Mouse (Mus musculus) heart, postnatal 10 days (tissue): Measurements from ENCODE around the gene Cfap126. TPM values are rescaled to one million over a fixed set of nuclear protein-coding genes. Genes with fewer than 3 reads are reported as not detected.
"Not testable (repeated sequence)": the region's sequence is repeated elsewhere in the genome, so short reads cannot be mapped to it uniquely, and the experiment has no call there.

Experiments used
- DNase-seq, 2 experiments: peaks; one replicate each; pipeline ENCODE4 v3.0.0; 2021
- intact Hi-C: fragments of 180-260 bp; cut with DNase I; formaldehyde crosslinking; loops from one replicate; pipeline ENCODE4 v1.15.1; 2025
- total RNA-seq, 2 experiments: library from RNA; stranded (reverse); gene quantifications; 2 replicates each; pipeline ENCODE4 v1.2.3; 2021

Cfap126 gene
- 1 to 10 TPM in 1 of 2 experiments, under 1 TPM in 1; 0.67 to 1.6 TPM for total RNA-seq

DNA sequence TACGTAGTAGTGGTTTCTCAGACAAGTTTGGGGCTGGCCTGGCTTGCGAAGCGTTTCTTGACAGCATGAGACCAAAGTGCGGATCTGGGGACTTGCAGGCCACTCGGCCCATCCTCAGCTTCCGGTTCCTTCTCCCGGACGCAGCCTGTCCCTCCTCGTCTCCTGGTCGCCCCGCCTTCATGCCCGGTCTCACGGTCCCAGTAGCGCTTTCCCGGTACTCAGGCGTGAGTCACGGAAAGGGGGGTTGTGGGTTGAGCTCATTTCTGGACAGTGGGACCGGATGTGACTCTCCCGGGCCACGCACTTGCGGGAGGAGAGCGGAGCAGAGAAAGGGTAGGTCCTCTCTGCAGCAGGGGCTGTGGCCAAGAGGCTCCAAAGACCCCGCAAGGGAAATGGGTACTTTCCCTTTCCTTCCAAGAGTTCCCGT is at the start of gene Cfap126:
TSS of gene Cfap126 (plus strand) at position 46 of the 427 bp plus-strand sequence.
- DNase-seq = peak; percentile 89 to 91
- intact Hi-C loops = loop anchor here (5.0 to 10.0 kb wide), 3 partner anchors 171 to 361 kb away; partner anchors contain the start of genes Ppox and Usp21

DNA sequence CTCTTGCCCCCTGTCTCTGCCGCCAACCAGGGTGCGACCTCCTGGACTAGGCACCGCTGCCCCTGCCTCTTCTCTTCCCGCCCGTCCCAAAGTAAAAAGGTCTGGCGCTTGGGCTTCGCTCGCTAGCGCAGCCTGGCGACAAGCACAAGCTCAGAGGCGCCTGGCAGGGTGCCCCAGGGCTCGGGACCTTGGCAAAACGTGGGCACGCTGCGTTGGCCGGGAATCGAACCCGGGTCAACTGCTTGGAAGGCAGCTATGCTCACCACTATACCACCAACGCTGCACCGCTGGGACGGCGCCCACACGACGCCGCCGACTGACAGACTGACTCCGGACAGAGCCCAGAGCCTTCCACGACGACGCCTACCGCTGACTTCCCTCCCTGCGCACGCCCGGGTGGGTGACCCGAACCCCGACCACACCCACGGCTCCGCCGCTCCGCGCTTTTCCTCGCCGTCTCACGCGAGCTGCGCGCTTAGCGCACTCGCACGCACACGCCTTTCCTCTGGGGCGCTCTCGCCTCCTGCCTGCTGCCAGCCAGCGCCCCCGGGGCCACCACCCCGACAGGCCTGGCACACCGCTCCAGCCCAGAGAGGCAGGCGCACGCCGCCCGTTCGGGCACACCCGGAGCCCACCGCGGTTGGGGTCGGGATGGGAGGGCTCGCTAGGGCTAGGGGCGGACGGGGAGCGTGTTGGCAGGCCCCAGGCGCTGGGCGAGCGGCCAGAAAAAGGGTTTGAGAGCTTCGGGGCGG is 49.1 kb upstream of the Cfap126 start, which contains the start of gene Fcgr3:
TSS of gene Fcgr3 (minus strand) at position 445 of the 752 bp plus-strand sequence.
- DNase-seq = peak; percentile 92 to 93
- intact Hi-C loops = not testable (repeated sequence)

DNA sequence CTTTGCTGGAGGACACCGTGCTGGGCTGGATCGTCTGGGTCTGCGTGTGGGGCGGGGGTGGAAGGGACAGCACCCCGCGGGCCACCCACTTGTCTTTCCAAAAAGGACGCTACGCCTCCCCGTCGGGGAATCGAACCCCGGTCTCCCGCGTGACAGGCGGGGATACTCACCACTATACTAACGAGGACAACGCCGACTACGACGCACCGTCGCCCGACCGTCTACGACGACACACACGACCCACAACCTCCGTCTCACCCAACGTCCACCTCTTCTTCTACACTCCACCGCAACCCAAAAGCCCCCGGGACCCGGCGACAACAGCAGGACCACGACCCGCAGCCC is 48.5 kb upstream of the Cfap126 start:
- intact Hi-C loops = not testable (repeated sequence)
- peak; percentile 68 to 71 for DNase-seq

DNA sequence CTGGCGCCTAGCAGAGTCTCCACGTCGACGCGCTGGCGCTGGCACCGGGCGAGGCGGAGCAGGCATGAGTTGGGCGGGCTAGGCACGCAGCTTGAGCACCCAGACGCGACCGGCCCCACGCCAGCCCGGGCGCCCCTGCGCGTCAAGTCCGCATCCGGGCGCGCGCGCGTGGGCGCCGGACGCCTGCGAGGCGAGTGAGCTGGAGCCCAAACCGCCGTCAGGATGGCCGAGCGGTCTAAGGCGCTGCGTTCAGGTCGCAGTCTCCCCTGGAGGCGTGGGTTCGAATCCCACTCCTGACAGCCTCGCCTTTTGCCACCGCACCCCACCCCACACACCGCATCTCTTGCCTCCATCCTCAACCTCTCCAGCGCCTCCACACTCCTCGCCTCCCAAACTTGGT is 48.0 kb upstream of the Cfap126 start:
- intact Hi-C loops = not testable (repeated sequence)
- peak; percentile 48 to 53 for DNase-seq

DNA sequence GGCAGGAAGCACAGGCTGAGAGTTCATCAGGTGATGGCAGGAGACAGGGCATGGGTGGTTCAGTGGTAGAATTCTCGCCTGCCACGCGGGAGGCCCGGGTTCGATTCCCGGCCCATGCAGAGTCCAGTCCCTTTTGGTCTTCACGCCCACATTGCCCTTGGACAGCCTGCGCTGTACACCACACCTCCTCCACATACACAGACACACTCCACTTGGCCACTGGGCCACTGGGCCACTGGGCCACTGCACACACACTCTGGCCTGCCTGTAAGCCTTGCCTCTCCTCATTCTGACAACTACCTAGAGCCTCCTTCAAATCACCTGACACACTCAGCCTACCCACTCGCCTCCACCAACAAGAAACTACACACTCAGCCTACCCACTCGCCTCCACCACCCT is 47.1 kb upstream of the Cfap126 start:
- intact Hi-C loops, DNase-seq: not testable (repeated sequence)

DNA sequence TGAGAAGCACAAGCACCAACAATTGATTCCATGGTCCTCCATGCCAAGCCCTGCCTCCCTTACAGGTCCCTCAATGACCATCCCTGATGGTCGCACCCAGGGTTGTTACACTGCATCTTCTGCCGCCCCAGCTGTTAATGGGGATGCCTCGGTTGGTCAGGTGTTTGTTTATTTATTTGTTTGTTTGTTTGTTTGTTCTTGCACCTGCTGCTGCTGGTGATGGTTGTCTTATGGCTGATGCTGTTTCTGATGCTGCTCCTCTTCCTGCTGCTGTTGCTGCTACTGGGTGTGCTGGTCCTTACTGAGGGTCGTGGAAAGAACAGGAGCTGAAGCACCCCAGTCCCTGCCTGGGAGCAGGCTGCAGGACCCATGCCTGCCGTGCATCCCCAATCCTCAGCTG is 45.8 kb upstream of the Cfap126 start:
- DNase-seq, intact Hi-C loops: not testable (repeated sequence)

DNA sequence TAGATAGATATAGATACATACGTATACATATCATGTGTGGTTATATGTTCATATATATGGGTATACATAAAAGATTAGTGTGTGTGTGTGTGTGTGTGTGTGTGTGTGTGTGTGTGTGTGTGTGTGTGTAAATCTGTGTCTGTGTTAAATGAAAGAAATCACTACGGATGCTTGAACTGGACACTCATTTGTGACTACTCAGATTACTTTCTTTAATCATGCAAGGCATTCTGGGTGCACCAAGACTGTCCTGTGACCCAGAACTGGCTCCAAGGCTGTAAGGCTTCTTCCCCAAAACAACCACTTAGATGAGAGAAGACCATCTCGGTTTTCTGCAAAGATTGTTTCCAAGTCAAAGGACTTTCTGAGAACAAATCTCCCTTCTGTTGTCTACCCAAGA is 44.2 kb upstream of the Cfap126 start:
- intact Hi-C loops = not testable (repeated sequence)
- peak in 1 of 2 experiments; percentile 38 for DNase-seq

DNA sequence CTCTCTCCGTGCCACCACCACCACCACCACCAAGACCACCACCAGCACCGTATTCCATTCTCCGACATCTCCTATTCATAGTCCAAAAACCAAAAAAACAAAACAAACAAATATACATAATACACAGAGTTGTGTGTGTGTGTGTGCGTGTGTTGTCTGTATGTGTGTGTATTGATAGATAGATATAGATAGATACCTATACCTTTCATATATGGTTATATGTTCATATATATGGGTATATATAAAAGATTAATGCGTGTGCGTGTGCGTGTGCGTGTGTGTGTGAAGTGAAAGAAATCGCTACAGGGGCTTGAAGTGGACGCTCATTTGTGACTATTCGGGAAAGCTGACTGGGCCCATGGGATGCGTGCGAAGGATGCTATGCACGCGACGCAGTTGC is 42.8 kb upstream of the Cfap126 start:
- intact Hi-C loops = not testable (repeated sequence)

DNA sequence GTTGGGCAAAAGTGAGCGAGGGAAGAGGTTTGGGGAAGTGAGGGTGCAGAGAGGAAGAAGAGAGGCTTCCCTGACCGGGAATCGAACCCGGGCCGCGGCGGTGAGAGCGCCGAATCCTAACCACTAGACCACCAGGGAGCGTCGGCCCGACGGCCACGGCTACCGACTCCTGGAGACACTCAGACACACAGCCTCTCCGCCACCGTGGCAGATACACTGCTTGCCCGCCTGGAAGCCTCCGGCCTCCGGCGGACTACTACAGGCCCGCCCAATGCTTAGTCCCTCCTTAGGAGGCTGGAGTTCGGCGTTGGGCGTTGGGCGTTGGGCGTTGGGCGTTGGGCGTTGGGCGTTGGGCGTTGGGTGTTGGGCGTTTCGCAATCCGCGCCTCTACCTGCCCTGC is 42.0 kb upstream of the Cfap126 start:
- DNase-seq, intact Hi-C loops: not testable (repeated sequence)

More for the DNA sequence above, 42.8 kb upstream of the Cfap126 start:
- DNase-seq = not testable (repeated sequence)

DNA sequence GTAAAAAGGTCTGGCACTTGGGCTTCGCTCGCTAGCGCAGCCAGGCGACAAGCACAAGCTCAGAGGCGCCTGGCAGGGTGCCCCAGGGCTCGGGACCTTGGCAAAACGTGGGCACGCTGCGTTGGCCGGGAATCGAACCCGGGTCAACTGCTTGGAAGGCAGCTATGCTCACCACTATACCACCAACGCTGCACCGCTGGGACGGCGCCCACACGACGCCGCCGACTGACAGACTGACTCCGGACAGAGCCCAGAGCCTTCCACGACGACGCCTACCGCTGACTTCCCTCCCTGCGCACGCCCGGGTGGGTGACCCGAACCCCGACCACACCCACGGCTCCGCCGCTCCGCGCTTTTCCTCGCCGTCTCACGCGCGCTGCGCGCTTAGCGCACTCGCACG is 41.5 kb upstream of the Cfap126 start:
- DNase-seq, intact Hi-C loops: not testable (repeated sequence)

DNA sequence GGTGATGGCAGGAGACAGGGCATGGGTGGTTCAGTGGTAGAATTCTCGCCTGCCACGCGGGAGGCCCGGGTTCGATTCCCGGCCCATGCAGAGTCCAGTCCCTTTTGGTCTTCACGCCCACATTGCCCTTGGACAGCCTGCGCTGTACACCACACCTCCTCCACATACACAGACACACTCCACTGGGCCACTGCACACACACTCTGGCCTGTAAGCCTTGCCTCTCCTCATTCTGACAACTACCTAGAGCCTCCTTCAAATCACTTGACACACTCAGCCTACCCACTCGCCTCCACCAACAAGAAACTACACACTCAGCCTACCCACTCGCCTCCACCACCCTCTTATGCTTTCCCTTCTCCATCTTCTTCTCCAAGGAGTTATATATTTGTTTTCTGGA is 39.4 kb upstream of the Cfap126 start:
- DNase-seq = peak in 1 of 2 experiments; percentile 33
- intact Hi-C loops = not testable (repeated sequence)

DNA sequence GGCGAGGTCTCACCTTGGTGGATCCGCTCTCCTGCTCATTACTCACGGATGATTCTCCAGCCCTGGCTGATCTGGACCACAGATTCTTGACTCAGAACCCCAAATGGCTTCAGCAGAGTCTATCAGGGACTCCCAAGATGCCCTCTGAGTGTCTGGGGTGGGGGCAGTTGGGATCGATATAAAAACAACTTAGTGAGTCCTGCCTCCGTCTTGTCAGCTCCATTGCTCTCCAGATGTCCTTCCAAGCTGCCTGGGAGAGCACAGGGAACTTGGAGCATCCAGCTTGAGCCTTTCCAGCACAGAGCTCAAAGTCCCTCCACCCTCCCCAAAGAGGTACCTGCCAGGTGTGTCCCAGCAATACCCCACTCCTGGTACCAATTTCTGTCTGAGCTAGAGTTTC is 37.5 kb upstream of the Cfap126 start:
- intact Hi-C loops, DNase-seq: not testable (repeated sequence)

DNA sequence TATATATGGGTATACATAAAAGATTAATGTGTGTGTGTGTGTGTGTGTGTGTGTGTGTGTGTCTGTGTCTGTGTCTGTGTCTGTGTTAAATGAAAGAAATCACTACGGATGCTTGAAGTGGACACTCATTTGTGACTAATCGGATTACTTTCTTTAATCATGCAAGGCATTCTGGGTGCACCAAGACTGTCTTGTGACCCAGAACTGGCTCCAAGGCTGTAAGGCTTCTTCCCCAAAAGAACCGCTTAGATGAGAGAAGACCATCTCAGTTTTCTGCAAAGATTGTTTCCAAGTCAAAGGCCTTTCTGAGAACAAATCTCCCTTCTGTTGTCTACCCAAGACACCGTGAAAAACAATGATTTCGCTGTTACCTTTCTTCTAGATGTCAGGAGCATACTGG is 36.5 kb upstream of the Cfap126 start:
- DNase-seq, intact Hi-C loops: not testable (repeated sequence)

DNA sequence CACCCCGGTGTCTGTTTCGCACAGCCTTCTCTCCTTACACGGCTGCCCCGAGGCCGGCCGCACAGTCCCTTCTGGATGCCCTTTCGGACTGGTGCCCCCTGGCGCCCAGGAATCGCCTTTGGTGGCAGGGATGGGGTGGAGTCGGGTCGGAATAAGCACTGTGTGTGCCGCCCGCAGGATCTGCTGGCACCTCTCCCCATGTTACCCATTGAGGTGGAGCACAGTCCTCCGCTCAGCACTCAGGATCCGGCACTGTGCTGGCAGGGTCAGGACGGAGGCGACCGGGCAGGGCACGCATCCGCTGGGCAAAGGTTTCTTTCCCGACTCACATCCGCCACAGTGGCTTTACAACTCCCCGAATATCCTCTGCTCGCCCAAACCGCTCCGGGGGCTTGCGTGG is 35.8 kb upstream of the Cfap126 start:
- DNase-seq = peak; percentile 64 to 65
- intact Hi-C loops = not testable (repeated sequence)

DNA sequence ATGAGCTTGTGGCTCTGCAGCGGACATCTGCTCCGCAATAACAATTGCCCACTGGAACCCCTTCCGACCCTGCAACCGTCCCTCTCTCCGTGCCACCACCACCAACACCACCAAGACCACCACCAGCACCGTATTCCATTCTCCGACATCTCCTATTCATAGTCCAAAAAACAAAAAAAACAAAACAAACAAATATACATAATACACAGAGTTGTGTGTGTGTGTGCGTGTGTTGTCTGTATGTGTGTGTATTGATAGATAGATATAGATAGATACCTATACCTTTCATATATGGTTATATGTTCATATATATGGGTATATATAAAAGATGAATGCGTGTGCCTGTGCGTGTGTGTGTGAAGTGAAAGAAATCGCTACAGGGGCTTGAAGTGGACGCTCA is 35.3 kb upstream of the Cfap126 start:
- intact Hi-C loops, DNase-seq: not testable (repeated sequence)

DNA sequence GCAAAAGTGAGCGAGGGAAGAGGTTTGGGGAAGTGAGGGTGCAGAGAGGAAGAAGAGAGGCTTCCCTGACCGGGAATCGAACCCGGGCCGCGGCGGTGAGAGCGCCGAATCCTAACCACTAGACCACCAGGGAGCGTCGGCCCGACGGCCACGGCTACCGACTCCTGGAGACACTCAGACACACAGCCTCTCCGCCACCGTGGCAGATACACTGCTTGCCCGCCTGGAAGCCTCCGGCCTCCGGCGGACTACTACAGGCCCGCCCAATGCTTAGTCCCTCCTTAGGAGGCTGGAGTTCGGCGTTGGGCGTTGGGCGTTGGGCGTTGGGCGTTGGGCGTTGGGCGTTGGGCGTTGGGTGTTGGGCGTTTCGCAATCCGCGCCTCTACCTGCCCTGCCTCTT is 34.4 kb upstream of the Cfap126 start:
- intact Hi-C loops, DNase-seq: not testable (repeated sequence)

DNA sequence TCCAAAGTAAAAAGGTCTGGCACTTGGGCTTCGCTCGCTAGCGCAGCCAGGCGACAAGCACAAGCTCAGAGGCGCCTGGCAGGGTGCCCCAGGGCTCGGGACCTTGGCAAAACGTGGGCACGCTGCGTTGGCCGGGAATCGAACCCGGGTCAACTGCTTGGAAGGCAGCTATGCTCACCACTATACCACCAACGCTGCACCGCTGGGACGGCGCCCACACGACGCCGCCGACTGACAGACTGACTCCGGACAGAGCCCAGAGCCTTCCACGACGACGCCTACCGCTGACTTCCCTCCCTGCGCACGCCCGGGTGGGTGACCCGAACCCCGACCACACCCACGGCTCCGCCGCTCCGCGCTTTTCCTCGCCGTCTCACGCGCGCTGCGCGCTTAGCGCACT is 33.9 kb upstream of the Cfap126 start:
- intact Hi-C loops = not testable (repeated sequence)

DNA sequence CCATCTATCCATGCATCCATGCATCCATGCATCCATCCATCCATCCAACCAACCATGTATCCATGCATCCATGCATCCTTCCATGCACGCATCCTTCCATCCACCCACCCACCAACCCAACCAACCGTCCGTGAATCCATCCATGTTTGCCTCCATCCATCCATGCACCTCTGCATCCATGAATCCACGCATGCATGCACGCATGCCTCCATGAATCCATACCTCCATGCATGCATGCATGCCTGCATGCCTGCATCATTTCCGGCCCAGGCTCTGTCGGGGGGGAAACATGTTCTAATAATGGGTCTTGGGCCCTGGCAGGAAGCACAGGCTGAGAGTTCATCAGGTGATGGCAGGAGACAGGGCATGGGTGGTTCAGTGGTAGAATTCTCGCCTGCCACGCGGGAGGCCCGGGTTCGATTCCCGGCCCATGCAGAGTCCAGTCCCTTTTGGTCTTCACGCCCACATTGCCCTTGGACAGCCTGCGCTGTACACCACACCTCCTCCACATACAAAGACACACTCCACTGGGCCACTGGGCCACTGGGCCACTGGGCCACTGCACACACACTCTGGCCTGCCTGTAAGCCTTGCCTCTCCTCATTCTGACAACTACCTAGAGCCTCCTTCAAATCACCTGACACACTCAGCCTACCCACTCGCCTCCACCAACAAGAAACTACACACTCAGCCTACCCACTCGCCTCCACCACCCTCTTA is 32.0 kb upstream of the Cfap126 start:
- intact Hi-C loops, DNase-seq: not testable (repeated sequence)

More for the DNA sequence above, 33.9 kb upstream of the Cfap126 start:
- DNase-seq = not testable (repeated sequence)

DNA sequence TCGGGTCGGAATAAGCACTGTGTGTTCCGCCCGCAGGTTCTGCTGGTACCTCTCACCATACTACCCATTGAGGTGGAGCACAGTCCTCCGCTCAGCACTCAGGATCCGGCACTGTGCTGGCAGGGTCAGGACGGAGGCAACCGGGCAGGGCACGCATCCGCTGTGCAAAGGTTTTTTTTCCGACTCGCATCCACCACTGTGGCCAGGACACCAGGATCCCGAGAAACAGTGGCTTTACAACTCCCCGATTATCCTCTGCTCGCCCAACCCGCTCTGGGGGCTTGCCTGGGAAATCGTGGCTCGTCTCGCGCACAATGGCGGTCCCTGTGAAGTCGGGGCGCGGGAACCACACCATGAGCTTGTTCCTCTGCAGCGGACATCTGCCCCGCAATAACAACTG is 28.0 kb upstream of the Cfap126 start:
- intact Hi-C loops = no loop called here
- DNase-seq = no peak

DNA sequence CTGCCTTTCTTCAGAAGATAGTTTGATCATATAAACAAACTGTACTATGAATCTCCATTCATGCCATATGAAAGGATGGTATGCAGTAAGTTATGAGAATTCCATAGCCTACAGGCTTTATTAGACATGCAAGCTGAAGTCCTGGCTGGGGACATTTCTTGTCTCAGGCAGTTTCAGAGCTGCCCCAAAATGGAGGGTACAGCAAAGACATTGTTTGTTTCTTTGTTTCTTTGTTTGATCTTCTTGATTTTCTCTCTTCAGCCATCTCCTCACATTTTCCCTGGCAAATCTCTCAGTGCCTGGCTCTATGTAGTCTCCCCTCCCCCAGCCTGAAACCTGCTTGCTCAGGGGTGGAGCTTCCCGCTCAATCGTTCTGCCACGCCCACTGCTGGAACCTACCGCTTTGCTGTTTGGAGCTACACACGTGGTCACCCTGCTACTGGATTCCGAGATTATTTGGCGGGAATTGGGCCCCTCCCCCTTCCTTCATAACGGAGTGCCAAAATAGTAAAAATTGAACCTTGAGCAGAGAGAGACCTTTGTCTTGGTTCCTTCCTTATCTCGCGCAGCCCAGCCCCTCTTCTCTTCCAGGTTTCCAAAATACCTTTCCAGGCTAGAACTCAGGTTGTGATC is 25.4 kb upstream of the Cfap126 start:
- DNase-seq, intact Hi-C loops: not testable (repeated sequence)

DNA sequence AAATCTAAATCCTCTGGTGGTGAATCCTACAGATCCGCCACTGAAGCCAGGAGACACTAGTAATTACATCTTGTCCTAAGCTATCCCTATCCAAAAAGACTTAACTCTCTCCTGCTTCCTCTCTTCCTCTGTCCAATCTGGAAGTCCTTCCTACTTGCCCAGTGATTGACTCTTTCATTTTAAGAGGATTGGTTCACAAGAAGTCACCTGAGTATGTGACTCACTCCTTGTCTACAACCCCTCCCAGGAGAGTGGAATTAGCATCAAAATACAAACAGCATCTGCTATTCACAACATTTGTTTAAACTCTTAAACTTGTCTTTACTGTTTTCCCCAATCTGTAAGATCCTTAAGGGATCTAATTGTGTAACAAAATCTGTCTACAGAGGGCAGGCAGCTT is 23.8 kb upstream of the Cfap126 start:
- intact Hi-C loops = no loop called here
- no peak for DNase-seq
